Mouse (Mus musculus): Measurements from ENCODE around the gene Afg1l. TPM values are rescaled to one million over a fixed set of nuclear protein-coding genes. Genes with fewer than 3 reads are reported as not detected.
A peak's percentile ranks its signal among the peaks of the same experiment; 100 is the strongest.

Gene Afg1l
- polyA plus RNA-seq, 1 experiment from 2014 or later: 5.1 TPM

GRCm38 (mm10) chr10:42457557-42458191 lies 20.7 kb downstream of the Afg1l start:
- Histone ChIP-seq H3K36me3 (ENCODE audit: control insufficient read depth, insufficient read depth, low read length) (0 out of 2 replicates have a peak, but pooled peaks cover 2% of the 10 kb centered on the region), H3K4me3 (ENCODE audit: low read depth, low read length) (no peak overlapping the region), H3K27me3 (replicated peaks; ENCODE audit: control insufficient read depth, insufficient read depth, low read length) (no peaks in the 10 kb centered on the region), H3K9me3 (replicated peaks; ENCODE audit: control insufficient read depth, low read length) (peaks cover 5% of the 10 kb centered on the region; the same call in 1 of the 2 replicates), H3K9ac (ENCODE audit: low read length) (no peak overlapping the region), H3K4me2 (ENCODE audit: low read length) (no peak overlapping the region), H3K4me1 (ENCODE audit: control insufficient read depth, insufficient read depth, low read length) (no peaks in the 10 kb centered on the region), H3K27ac (ENCODE audit: low read depth, low read length) (no peak overlapping the region)
- ATAC-seq (no peak), DNase-seq (ENCODE audit: low spot score) (no peak)
- WGBS: 89% methylated on average over 9 of the region's 9 CpGs

GRCm38 (mm10) chr10:42455981-42456380 lies 22.4 kb downstream of the Afg1l start:
- H3K27ac ChIP-seq (ENCODE audit: low read depth, low read length): no peak overlapping the region
- DNase-seq (ENCODE audit: low spot score) (peak; percentile 67), ATAC-seq (peak; percentile 42; the same call in 1 of the 2 replicates)
- no peaks in the 10 kb centered on the region for H3K27me3 ChIP-seq (replicated peaks; ENCODE audit: control insufficient read depth, insufficient read depth, low read length)
- H3K4me1 ChIP-seq (ENCODE audit: control insufficient read depth, insufficient read depth, low read length): no peaks in the 10 kb centered on the region
- no peak overlapping the region for H3K9ac ChIP-seq (ENCODE audit: low read length)
- no peak overlapping the region for H3K4me3 ChIP-seq (ENCODE audit: low read depth, low read length)
- 38% methylated on average over 5 of the region's 5 CpGs for WGBS
- H3K4me2 ChIP-seq (ENCODE audit: low read length): no peak overlapping the region
- H3K36me3 ChIP-seq (ENCODE audit: control insufficient read depth, insufficient read depth, low read length): 0 out of 2 replicates have a peak, but pooled peaks cover 2% of the 10 kb centered on the region
- H3K9me3 ChIP-seq (replicated peaks; ENCODE audit: control insufficient read depth, low read length): peaks cover 5% of the 10 kb centered on the region; the same call in 1 of the 2 replicates

GRCm38 (mm10) chr10:42454690-42455089 lies 23.7 kb downstream of the Afg1l start:
- DNase-seq (ENCODE audit: low spot score) (no peak), ATAC-seq (no peak)
- Histone ChIP-seq H3K27ac (ENCODE audit: low read depth, low read length) (no peak overlapping the region), H3K27me3 (replicated peaks; ENCODE audit: control insufficient read depth, insufficient read depth, low read length) (no peaks in the 10 kb centered on the region), H3K4me1 (ENCODE audit: control insufficient read depth, insufficient read depth, low read length) (no peaks in the 10 kb centered on the region), H3K9me3 (replicated peaks; ENCODE audit: control insufficient read depth, low read length) (peaks cover 5% of the 10 kb centered on the region; the same call in 1 of the 2 replicates), H3K9ac (ENCODE audit: low read length) (no peak overlapping the region), H3K36me3 (ENCODE audit: control insufficient read depth, insufficient read depth, low read length) (0 out of 2 replicates have a peak, but pooled peaks cover 2% of the 10 kb centered on the region), H3K4me3 (ENCODE audit: low read depth, low read length) (no peak overlapping the region), H3K4me2 (ENCODE audit: low read length) (no peak overlapping the region)
- WGBS: 88% methylated on average over 6 of the region's 6 CpGs

GRCm38 (mm10) chr10:42454266-42454665 lies 24.1 kb downstream of the Afg1l start:
- Histone ChIP-seq H3K9ac (ENCODE audit: low read length) (no peak overlapping the region), H3K4me2 (ENCODE audit: low read length) (no peak overlapping the region), H3K27ac (ENCODE audit: low read depth, low read length) (no peak overlapping the region), H3K4me3 (ENCODE audit: low read depth, low read length) (no peak overlapping the region), H3K36me3 (ENCODE audit: control insufficient read depth, insufficient read depth, low read length) (no peaks in the 10 kb centered on the region), H3K27me3 (replicated peaks; ENCODE audit: control insufficient read depth, insufficient read depth, low read length) (no peaks in the 10 kb centered on the region), H3K9me3 (replicated peaks; ENCODE audit: control insufficient read depth, low read length) (peaks cover 5% of the 10 kb centered on the region; the same call in 1 of the 2 replicates), H3K4me1 (ENCODE audit: control insufficient read depth, insufficient read depth, low read length) (no peaks in the 10 kb centered on the region)
- no peak for DNase-seq (ENCODE audit: low spot score)
- WGBS: 75% methylated on average over 11 of the region's 11 CpGs
- no peak for ATAC-seq

- H3K27ac ChIP-seq (ENCODE audit: low read depth, low read length): no peak overlapping the region
- DNase-seq (ENCODE audit: low spot score) (no peak), ATAC-seq (no peak)
- H3K4me3 ChIP-seq (ENCODE audit: low read depth, low read length): no peak overlapping the region
- no peaks in the 10 kb centered on the region for H3K27me3 ChIP-seq (replicated peaks; ENCODE audit: control insufficient read depth, insufficient read depth, low read length)
- H3K36me3 ChIP-seq (ENCODE audit: control insufficient read depth, insufficient read depth, low read length): no peaks in the 10 kb centered on the region
- no peaks in the 10 kb centered on the region for H3K9me3 ChIP-seq (replicated peaks; ENCODE audit: control insufficient read depth, low read length)
- no peak overlapping the region for H3K4me2 ChIP-seq (ENCODE audit: low read length)
- 0 out of 2 replicates have a peak, but pooled peaks cover 4% of the 10 kb centered on the region for H3K4me1 ChIP-seq (ENCODE audit: control insufficient read depth, insufficient read depth, low read length)
- no peak overlapping the region for H3K9ac ChIP-seq (ENCODE audit: low read length)
- WGBS: 12% methylated on average over 3 of the region's 4 CpGs
Measured at GRCm38 (mm10) chr10:42449672-42450071, 28.7 kb downstream of the Afg1l start.

GRCm38 (mm10) chr10:42448371-42448770 lies 30.0 kb downstream of the Afg1l start:
- Histone ChIP-seq H3K4me3 (ENCODE audit: low read depth, low read length) (no peak overlapping the region), H3K4me2 (ENCODE audit: low read length) (no peak overlapping the region), H3K9ac (ENCODE audit: low read length) (no peak overlapping the region), H3K9me3 (replicated peaks; ENCODE audit: control insufficient read depth, low read length) (no peaks in the 10 kb centered on the region), H3K27ac (ENCODE audit: low read depth, low read length) (no peak overlapping the region), H3K36me3 (ENCODE audit: control insufficient read depth, insufficient read depth, low read length) (no peaks in the 10 kb centered on the region), H3K27me3 (replicated peaks; ENCODE audit: control insufficient read depth, insufficient read depth, low read length) (no peaks in the 10 kb centered on the region), H3K4me1 (ENCODE audit: control insufficient read depth, insufficient read depth, low read length) (0 out of 2 replicates have a peak, but pooled peaks cover 4% of the 10 kb centered on the region)
- no peak for ATAC-seq
- no peak for DNase-seq (ENCODE audit: low spot score)
- WGBS: 67% methylated on average over 7 of the region's 7 CpGs

GRCm38 (mm10) chr10:42446145-42446544 lies 32.2 kb downstream of the Afg1l start:
- DNase-seq (ENCODE audit: low spot score) (no peak), ATAC-seq (no peak)
- Histone ChIP-seq H3K9me3 (replicated peaks; ENCODE audit: control insufficient read depth, low read length) (no peaks in the 10 kb centered on the region), H3K4me2 (ENCODE audit: low read length) (no peak overlapping the region), H3K9ac (ENCODE audit: low read length) (no peak overlapping the region), H3K4me1 (ENCODE audit: control insufficient read depth, insufficient read depth, low read length) (0 out of 2 replicates have a peak, but pooled peaks cover 4% of the 10 kb centered on the region), H3K27me3 (replicated peaks; ENCODE audit: control insufficient read depth, insufficient read depth, low read length) (no peaks in the 10 kb centered on the region), H3K36me3 (ENCODE audit: control insufficient read depth, insufficient read depth, low read length) (no peaks in the 10 kb centered on the region), H3K4me3 (ENCODE audit: low read depth, low read length) (no peak overlapping the region), H3K27ac (ENCODE audit: low read depth, low read length) (no peak overlapping the region)
- 63% methylated on average over 9 of the region's 9 CpGs for whole genome bisulfite sequencing

GRCm38 (mm10) chr10:42436842-42437805 lies 41.2 kb downstream of the Afg1l start:
- DNase-seq (ENCODE audit: low spot score) (no peak), ATAC-seq (no peak)
- Histone ChIP-seq H3K9me3 (replicated peaks; ENCODE audit: control insufficient read depth, low read length) (no peaks in the 10 kb centered on the region), H3K9ac (ENCODE audit: low read length) (no peak overlapping the region), H3K36me3 (ENCODE audit: control insufficient read depth, insufficient read depth, low read length) (no peaks in the 10 kb centered on the region), H3K4me2 (ENCODE audit: low read length) (no peak overlapping the region), H3K4me3 (ENCODE audit: low read depth, low read length) (no peak overlapping the region), H3K4me1 (ENCODE audit: control insufficient read depth, insufficient read depth, low read length) (no peaks in the 10 kb centered on the region), H3K27ac (ENCODE audit: low read depth, low read length) (no peak overlapping the region), H3K27me3 (replicated peaks; ENCODE audit: control insufficient read depth, insufficient read depth, low read length) (no peaks in the 10 kb centered on the region)
- 59% methylated on average over 5 of the region's 5 CpGs for WGBS
